Mouse (Mus musculus) MEL (cell line): ENCODE results near the gene Ahcyl2. TPM values are rescaled to one million over a fixed set of nuclear protein-coding genes. Genes with fewer than 3 reads are reported as not detected.

Experiments
- DNase-seq: peaks from one replicate; pipeline ENCODE4 v3.0.0; 2011; ENCODE audit warnings: low read depth, low spot score
- H3K27ac ChIP-seq: 2 replicates; pipeline ENCODE4 v1.5.1; 2012; ENCODE audit warnings: low read depth, mild to moderate bottlenecking, control low read depth, low read length, moderate library complexity; ENCODE audit not compliant: control insufficient read depth
- H3K27me3 ChIP-seq, 2 experiments: fragments of 150-350 bp in 1 of 2; sonication (generic) in 1 of 2; 2 replicates each; pipeline ENCODE4 v1.6.1; 2012; ENCODE audit warnings: low read length in 2 of 2, mild to moderate bottlenecking in 2 of 2, improper control_type of control experiment in 1 of 2, moderate library complexity in 1 of 2; ENCODE audit not compliant: insufficient read depth in 2 of 2, control insufficient read depth in 1 of 2
- H3K36me3 ChIP-seq, 2 experiments: 2 replicates each; pipeline ENCODE4 v1.6.1; 2012 to 2014; ENCODE audit warnings: low read length in 2 of 2, improper control_type of control experiment in 1 of 2, inconsistent platforms in 1 of 2, mild to moderate bottlenecking in 1 of 2; ENCODE audit not compliant: insufficient read depth in 2 of 2, control insufficient read depth in 1 of 2
- H3K4me1 ChIP-seq, 2 experiments: fragments of 150-350 bp in 1 of 2; sonication (generic) in 1 of 2; 2 replicates each; pipeline ENCODE4 v1.6.1; 2012; ENCODE audit warnings: low read length in 2 of 2, improper control_type of control experiment in 1 of 2, mild to moderate bottlenecking in 1 of 2; ENCODE audit not compliant: insufficient read depth in 2 of 2, control insufficient read depth in 1 of 2
- H3K4me3 ChIP-seq, 2 experiments: fragments of 150-350 bp in 1 of 2; sonication (generic) in 1 of 2; 2 replicates each; pipeline ENCODE4 v1.5.1; 2012; ENCODE audit warnings: low read depth in 2 of 2, low read length in 2 of 2, mild to moderate bottlenecking in 2 of 2, moderate library complexity in 2 of 2, control low read depth in 1 of 2, improper control_type of control experiment in 1 of 2; ENCODE audit not compliant: control insufficient read depth in 1 of 2, insufficient read depth in 1 of 2
- H3K79me2 ChIP-seq: 2 replicates; pipeline ENCODE4 v1.6.1; 2012; ENCODE audit warnings: mild to moderate bottlenecking, low read length, moderate library complexity; ENCODE audit not compliant: control insufficient read depth, poor library complexity, insufficient read depth
- H3K9ac ChIP-seq: 2 replicates; pipeline ENCODE4 v1.6.1; 2012; ENCODE audit warnings: low read depth, mild to moderate bottlenecking, control low read depth, low read length, moderate library complexity; ENCODE audit not compliant: control insufficient read depth, poor library complexity, severe bottlenecking
- H3K9me3 ChIP-seq: fragments of 150-350 bp; sonication (generic); replicated peaks from 2 replicates; pipeline ENCODE4 v1.6.1; 2012; ENCODE audit warnings: mild to moderate bottlenecking, low read length, improper control_type of control experiment, moderate library complexity; ENCODE audit not compliant: insufficient read depth
- BHLHE40 ChIP-seq: IDR thresholded peaks from 2 replicates; pipeline ENCODE4 v1.6.1; 2012; ENCODE audit warnings: low read depth, mild to moderate bottlenecking, inconsistent platforms, low read length, improper control_type of control experiment, borderline replicate concordance
- CHD1 ChIP-seq: IDR thresholded peaks from 2 replicates; pipeline ENCODE4 v1.6.1; 2012; ENCODE audit warnings: low read depth, mild to moderate bottlenecking, inconsistent platforms, low read length, improper control_type of control experiment
- EP300 ChIP-seq, 2 experiments: IDR thresholded peaks; 2 replicates each; pipeline ENCODE4 v1.6.1; 2011; ENCODE audit warnings: improper control_type of control experiment in 2 of 2, low read length in 2 of 2, low read depth in 1 of 2, mild to moderate bottlenecking in 1 of 2
- GABPA ChIP-seq: IDR thresholded peaks from 2 replicates; pipeline ENCODE4 v1.6.1; 2012; ENCODE audit warnings: low read depth, mild to moderate bottlenecking, inconsistent platforms, low read length, improper control_type of control experiment, moderate library complexity
- HCFC1 ChIP-seq: IDR thresholded peaks from 2 replicates; pipeline ENCODE4 v1.6.1; 2012; ENCODE audit warnings: low read depth, mild to moderate bottlenecking, inconsistent platforms, low read length, improper control_type of control experiment, moderate library complexity
- KAT2A ChIP-seq: conservative IDR thresholded peaks from 2 replicates; pipeline ENCODE4 v1.6.1; 2012; ENCODE audit warnings: low read depth, low read length, improper control_type of control experiment, inconsistent platforms
- MAZ ChIP-seq: IDR thresholded peaks from 2 replicates; pipeline ENCODE4 v1.6.1; 2012; ENCODE audit warnings: low read depth, mild to moderate bottlenecking, inconsistent platforms, low read length, improper control_type of control experiment
- MYB ChIP-seq: IDR thresholded peaks from 2 replicates; pipeline ENCODE4 v1.6.1; 2011; ENCODE audit warnings: mild to moderate bottlenecking, low read depth, low read length, improper control_type of control experiment
- MYC ChIP-seq: IDR thresholded peaks from 2 replicates; pipeline ENCODE4 v1.6.1; 2011; ENCODE audit warnings: low read depth, mild to moderate bottlenecking, low read length, improper control_type of control experiment, moderate library complexity
- NRF1 ChIP-seq: IDR thresholded peaks from 2 replicates; pipeline ENCODE4 v1.6.1; 2014; ENCODE audit warnings: low read depth, mild to moderate bottlenecking, inconsistent platforms, low read length, improper control_type of control experiment, moderate library complexity; ENCODE audit not compliant: poor library complexity, insufficient read depth, severe bottlenecking
- POLR2AphosphoS2 ChIP-seq: IDR thresholded peaks from 2 replicates; pipeline ENCODE4 v1.6.1; 2011; ENCODE audit warnings: low read length, improper control_type of control experiment
- POLR2AphosphoS5 ChIP-seq: IDR thresholded peaks from 2 replicates; pipeline ENCODE4 v1.6.1; 2012; ENCODE audit warnings: low read depth, borderline replicate concordance, mild to moderate bottlenecking, inconsistent platforms, low read length, moderate library complexity, mixed read lengths
- RAD21 ChIP-seq: IDR thresholded peaks from 2 replicates; pipeline ENCODE4 v1.6.1; 2011; ENCODE audit warnings: mild to moderate bottlenecking, low read depth, low read length, improper control_type of control experiment
- SIN3A ChIP-seq: IDR thresholded peaks from 2 replicates; pipeline ENCODE4 v1.6.1; 2012; ENCODE audit warnings: low read length, improper control_type of control experiment, inconsistent platforms
- SMC3 ChIP-seq: IDR thresholded peaks from 2 replicates; pipeline ENCODE4 v1.6.1; 2011; ENCODE audit warnings: low read depth, low read length, improper control_type of control experiment
- UBTF ChIP-seq: IDR thresholded peaks from 2 replicates; pipeline ENCODE4 v1.6.1; 2012; ENCODE audit warnings: low read depth, mild to moderate bottlenecking, inconsistent platforms, low read length, improper control_type of control experiment, moderate library complexity, borderline replicate concordance; ENCODE audit not compliant: insufficient read depth
- ZKSCAN1 ChIP-seq: IDR thresholded peaks from 2 replicates; pipeline ENCODE4 v1.6.1; 2012; ENCODE audit warnings: low read depth, mild to moderate bottlenecking, inconsistent platforms, low read length, improper control_type of control experiment, moderate library complexity
- ZMIZ1 ChIP-seq: IDR thresholded peaks from 2 replicates; pipeline ENCODE4 v1.6.1; 2012; ENCODE audit warnings: low read depth, mild to moderate bottlenecking, inconsistent platforms, low read length, improper control_type of control experiment, moderate library complexity
- ZNF384 ChIP-seq: IDR thresholded peaks from 2 replicates; pipeline ENCODE4 v1.6.1; 2012; ENCODE audit warnings: low read depth, mild to moderate bottlenecking, inconsistent platforms, low read length, improper control_type of control experiment
- polyA plus RNA-seq, 2 experiments: library from polyadenylated mRNA; stranded (reverse) in 1 of 2; unstranded in 1 of 2; fragments of >175 nt in 1 of 2; fragments of >200 nt in 1 of 2; gene quantifications; 2 replicates each; pipeline versions ENCODE4 v1.2.1 to v1.2.4; 2012; ENCODE audit warnings: low replicate concordance in 2 of 2, low read depth in 1 of 2; ENCODE audit not compliant: insufficient read length in 2 of 2, insufficient read depth in 1 of 2, missing spikeins in 1 of 2
- total RNA-seq: library from RNA; depleted of rRNA; stranded (reverse); fragments of 300-350 nt; gene quantifications from 2 replicates; pipeline ENCODE4 v1.2.3, GENCODE M21; 2012

Gene Ahcyl2
- total and polyA plus RNA-seq, 3 experiments: 16.9 to 17.0 TPM; not detected in 1

- no peak for TF ChIP-seq SMC3
- TF ChIP-seq, all 39 proteins: peak for 0
- H3K27ac ChIP-seq: no peak overlapping the region
- H3K4me3 ChIP-seq: no peak overlapping the region
- H3K9ac ChIP-seq: no peak overlapping the region
- H3K4me1 ChIP-seq: peaks cover 0 to 3% of the 10 kb centered on the region in 2 experiments; a peak in 1 of 4 replicates
- no peaks in the 10 kb centered on the region for H3K36me3 ChIP-seq
- DNase-seq: no peak
- no peaks in the 10 kb centered on the region for H3K9me3 ChIP-seq
- no peaks in the 10 kb centered on the region; a peak in 2 of 4 replicates for H3K27me3 ChIP-seq
- H3K79me2 ChIP-seq: no peaks in the 10 kb centered on the region
Observed at GRCm38 (mm10) chr6:29923501-29923900, 155.7 kb downstream of the Ahcyl2 start.

GRCm38 (mm10) chr6:29925594-29926219 is 157.9 kb downstream of the Ahcyl2 start:
- no peak overlapping the region for H3K27ac ChIP-seq
- H3K4me1 ChIP-seq: peaks cover 0 to 3% of the 10 kb centered on the region in 2 experiments; a peak in 1 of 4 replicates
- H3K9me3 ChIP-seq: no peaks in the 10 kb centered on the region
- no peak overlapping the region for H3K4me3 ChIP-seq
- no peak overlapping the region for H3K9ac ChIP-seq
- DNase-seq: no peak
- no peaks in the 10 kb centered on the region for H3K36me3 ChIP-seq
- no peaks in the 10 kb centered on the region for H3K79me2 ChIP-seq
- TF ChIP-seq RAD21 (no peak), POLR2AphosphoS5 (no peak), MYC (no peak), MYB (no peak), EP300 (IDR thresholded peaks at IDR 0.05; ENCODE audit: low read depth in 1 of 2, low read length in 2 of 2) (no peak), NRF1 (no peak), SIN3A (no peak), ZNF384 (no peak), ZMIZ1 (no peak), UBTF (no peak), BHLHE40 (no peak), MAZ (no peak), GABPA (no peak), HCFC1 (no peak), KAT2A (no peak), ZKSCAN1 (no peak), POLR2AphosphoS2 (no peak), CHD1 (no peak)
- H3K27me3 ChIP-seq: no peaks in the 10 kb centered on the region; a peak in 1 of 4 replicates
